Mouse (Mus musculus): ENCODE data around the gene Olfr102. TPM values are rescaled to one million over a fixed set of nuclear protein-coding genes. Genes with fewer than 3 reads are reported as not detected.

Gene Olfr102
- polyA plus RNA-seq, 1 experiment from 2014 or later, result not detected

Other genes starting within 250 kb of the Olfr102 start
- 0.06 TPM in 1 of 2 replicates, not detected in the other for gene Olfr90, start 228.6 kb downstream of the Olfr102 start, polyA plus RNA-seq (2016; fragmentation: Nextera tagmentation; extraction: Ambion mirVana)
- 0.05 TPM in 1 of 2 replicates, not detected in the other for gene Olfr91, start 218.8 kb downstream of the Olfr102 start, polyA plus RNA-seq (2016; fragmentation: Nextera tagmentation; extraction: Ambion mirVana)
- gene Olfr92, start 197.0 kb downstream of the Olfr102 start, polyA plus RNA-seq (2016; fragmentation: Nextera tagmentation; extraction: Ambion mirVana), result not detected in 2 replicates
- not detected in 2 replicates for gene Olfr93, start 155.6 kb downstream of the Olfr102 start, polyA plus RNA-seq (2016; fragmentation: Nextera tagmentation; extraction: Ambion mirVana)
- not detected in 2 replicates for gene Ubd, start 123.2 kb downstream of the Olfr102 start, polyA plus RNA-seq (2016; fragmentation: Nextera tagmentation; extraction: Ambion mirVana)
- not detected in 2 replicates for gene Olfr94, start 116.1 kb downstream of the Olfr102 start, polyA plus RNA-seq (2016; fragmentation: Nextera tagmentation; extraction: Ambion mirVana)
- not detected in 2 replicates for gene Olfr95, start 103.9 kb downstream of the Olfr102 start, polyA plus RNA-seq (2016; fragmentation: Nextera tagmentation; extraction: Ambion mirVana)
- not detected in 2 replicates for gene Olfr96, start 96.9 kb downstream of the Olfr102 start, polyA plus RNA-seq (2016; fragmentation: Nextera tagmentation; extraction: Ambion mirVana)
- not detected in 2 replicates for gene Olfr97, start 79.7 kb downstream of the Olfr102 start, polyA plus RNA-seq (2016; fragmentation: Nextera tagmentation; extraction: Ambion mirVana)
- gene Olfr98, start 53.3 kb downstream of the Olfr102 start, polyA plus RNA-seq (2016; fragmentation: Nextera tagmentation; extraction: Ambion mirVana), result not detected in 2 replicates
- 0.64 and 0.74 TPM in 2 replicates for gene H2-M3, start 46.8 kb downstream of the Olfr102 start, polyA plus RNA-seq (2016; fragmentation: Nextera tagmentation; extraction: Ambion mirVana)
- gene Olfr99, start 33.6 kb downstream of the Olfr102 start, polyA plus RNA-seq (2016; fragmentation: Nextera tagmentation; extraction: Ambion mirVana), result not detected in 2 replicates
- not detected in 2 replicates for gene Olfr101, start 12.7 kb downstream of the Olfr102 start, polyA plus RNA-seq (2016; fragmentation: Nextera tagmentation; extraction: Ambion mirVana)
- not detected in 2 replicates for gene Olfr103, start 22.6 kb upstream of the Olfr102 start, polyA plus RNA-seq (2016; fragmentation: Nextera tagmentation; extraction: Ambion mirVana)
- gene Olfr104-ps, start 42.5 kb upstream of the Olfr102 start, polyA plus RNA-seq (2016; fragmentation: Nextera tagmentation; extraction: Ambion mirVana), result not detected in 2 replicates
- gene Olfr105-ps, start 62.0 kb upstream of the Olfr102 start, polyA plus RNA-seq (2016; fragmentation: Nextera tagmentation; extraction: Ambion mirVana), result not detected in 2 replicates
- gene Olfr106-ps, start 73.3 kb upstream of the Olfr102 start, polyA plus RNA-seq (2016; fragmentation: Nextera tagmentation; extraction: Ambion mirVana), result not detected in 2 replicates
- gene Olfr107, start 82.2 kb upstream of the Olfr102 start, polyA plus RNA-seq (2016; fragmentation: Nextera tagmentation; extraction: Ambion mirVana), result not detected in 2 replicates
- gene Olfr108, start 128.4 kb upstream of the Olfr102 start, polyA plus RNA-seq (2016; fragmentation: Nextera tagmentation; extraction: Ambion mirVana), result not detected in 2 replicates
- not detected in 2 replicates for gene Olfr109, start 141.9 kb upstream of the Olfr102 start, polyA plus RNA-seq (2016; fragmentation: Nextera tagmentation; extraction: Ambion mirVana)
- not detected in 2 replicates for gene H2-M2, start 166.5 kb upstream of the Olfr102 start, polyA plus RNA-seq (2016; fragmentation: Nextera tagmentation; extraction: Ambion mirVana)
- not detected in 2 replicates for gene Olfr110, start 175.4 kb upstream of the Olfr102 start, polyA plus RNA-seq (2016; fragmentation: Nextera tagmentation; extraction: Ambion mirVana)
- not detected in 2 replicates for gene Olfr111, start 191.0 kb upstream of the Olfr102 start, polyA plus RNA-seq (2016; fragmentation: Nextera tagmentation; extraction: Ambion mirVana)

Data from limb, embryonic 10.5 days (tissue).